Mouse (Mus musculus) 3T3-L1 (cell line): ENCODE measurements at regions not wholly inside any gene's neighbourhood (a gene's known extent, or its start where the extent isn't known, plus 50 kb on each side); places are given as distances from the start of the nearest gene placed in this dataset.

Source experiments
- DNase-seq: peaks from one replicate; pipeline ENCODE4 v3.0.0-alpha.2; 2015; ENCODE audit warnings: low read depth, low spot score

- peak; percentile 13 for DNase-seq
Observed at GRCm38 (mm10) chrX:118320123-118320522, 106.9 kb upstream of the Tgif2lx2 start.

- no peak for DNase-seq
Observed at GRCm38 (mm10) chrX:118356888-118357287, 70.1 kb upstream of the Tgif2lx2 start.
